In genomic region chr13:52538588-52539116, GRCm38 (mm10) we compare ENCODE assay signal across 1 mouse cellular context.
TF ChIP-seq lines count a peak whose summit lies in the region.

No protein-coding gene starts in this region.

TF ChIP-seq in CH12.LX, 34 proteins besides CTCF, POLR2A, EP300 and RAD21 (continued from another document):
- TF ChIP-seq E2F4 (IDR thresholded peaks at IDR 0.05; ENCODE audit: insufficient replicate concordance, low read depth, low read length) = 0 out of 2 replicates have a peak, but pooled peaks have one; percentile 36
- TF ChIP-seq CHD2 (IDR thresholded peaks at IDR 0.05; ENCODE audit: low read length) = no peak
- TF ChIP-seq MEF2A (IDR thresholded peaks at IDR 0.05; ENCODE audit: borderline replicate concordance, low read depth, low read length) = no peak
- no peak for TF ChIP-seq ETS1 (conservative IDR thresholded peaks at IDR 0.05; ENCODE audit: low read depth, low read length)
- no peak; the same call in 1 of the 2 replicates for TF ChIP-seq SIN3A (IDR thresholded peaks at IDR 0.05; ENCODE audit: low read length)
- TF ChIP-seq JUND (conservative IDR thresholded peaks at IDR 0.05; ENCODE audit: low read depth, low read length) = 0 out of 2 replicates have a peak, but pooled peaks have one; percentile 4
- TF ChIP-seq TCF12 (IDR thresholded peaks at IDR 0.05; ENCODE audit: low read depth, low read length) = no peak
- no peak; the same call in 1 of the 2 replicates for TF ChIP-seq HCFC1 (IDR thresholded peaks at IDR 0.05; ENCODE audit: low read depth, low read length)
